Mouse (Mus musculus) mouse embryonic stem cell (cell line): ENCODE data around the gene Sowaha.
"Not testable (repeated sequence)": the region's sequence is repeated elsewhere in the genome, so short reads cannot be mapped to it uniquely, and the experiment has no call there.

Source experiments
- in situ Hi-C, 2 experiments: fragments of 300-500 bp; cut with MboI; formaldehyde crosslinking; loops; 1 replicate in 1 of 2; 3 replicates in 1 of 2; pipeline ENCODE4 v1.14.3; 2019 to 2020; ENCODE audit warnings: low sequenced_read_pairs in 2 of 2, low pct_unique_long_range_greater_than_20kb in 1 of 2, mixed read lengths in 1 of 2; ENCODE audit not compliant: unreplicated experiment in 1 of 2

The Sowaha gene

GRCm38 (mm10) chr11:53426914-53427313 lies 53.2 kb downstream of the Sowaha start:
- in situ Hi-C loops: not testable (repeated sequence)
